Mouse (Mus musculus) ES-E14 (cell line): ENCODE measurements around the gene Tshz2.

Source experiments
- CHD2 ChIP-seq: IDR thresholded peaks from 2 replicates; pipeline ENCODE4 v1.6.1; 2014; ENCODE audit warnings: mild to moderate bottlenecking, low read depth, low read length, inconsistent platforms
- ZNF384 ChIP-seq: IDR thresholded peaks from 2 replicates; pipeline ENCODE4 v1.6.1; 2012; ENCODE audit warnings: low read depth, low read length, inconsistent platforms

GRCm38 (mm10) chr2:169910606-169911005, 277.8 kb downstream of the Tshz2 start:
- TF ChIP-seq ZNF384 = no peak
- TF ChIP-seq CHD2 = no peak
